Mouse (Mus musculus) small intestine, adult 2 months (tissue): ENCODE results near the gene Ibtk. TPM values are rescaled to one million over a fixed set of nuclear protein-coding genes. Genes with fewer than 3 reads are reported as not detected.

Experiments
- H3K27ac ChIP-seq: fragments of 200-500 bp; 2 replicates; pipeline ENCODE4 v1.5.1; 2012; ENCODE audit warnings: low read depth, low read length, control low read depth, inconsistent platforms; ENCODE audit not compliant: insufficient read depth
- H3K27me3 ChIP-seq: fragments of 200-500 bp; 2 replicates; pipeline ENCODE4 v1.6.1; 2012; ENCODE audit warnings: mild to moderate bottlenecking, moderate library complexity, low read length, inconsistent platforms; ENCODE audit not compliant: control insufficient read depth, insufficient read depth
- H3K36me3 ChIP-seq: fragments of 200-500 bp; 2 replicates; pipeline ENCODE4 v1.6.1; 2012; ENCODE audit warnings: mild to moderate bottlenecking, low read length, control low read depth, inconsistent platforms; ENCODE audit not compliant: control insufficient read depth, insufficient read depth
- H3K4me1 ChIP-seq: fragments of 200-500 bp; 2 replicates; pipeline ENCODE4 v1.6.1; 2012; ENCODE audit warnings: low read length, inconsistent platforms, mixed read lengths; ENCODE audit not compliant: control insufficient read depth, insufficient read depth, insufficient read length
- H3K4me3 ChIP-seq: fragments of 200-500 bp; 2 replicates; pipeline ENCODE4 v1.5.1; 2012; ENCODE audit warnings: low read depth, mild to moderate bottlenecking, control low read depth, inconsistent platforms, low read length, moderate library complexity
- CTCF ChIP-seq: fragments of 200-500 bp; IDR thresholded peaks from 2 replicates; pipeline ENCODE4 v1.5.1; 2012; ENCODE audit warnings: low read depth, mild to moderate bottlenecking, control low read depth, inconsistent platforms, low read length, moderate library complexity, mixed read lengths; ENCODE audit not compliant: insufficient replicate concordance, insufficient read length; ENCODE audit errors: extremely low read depth
- POLR2A ChIP-seq: fragments of 200-500 bp; IDR thresholded peaks from 2 replicates; pipeline ENCODE4 v1.6.1; 2012; ENCODE audit warnings: low read depth, mild to moderate bottlenecking, control low read depth, inconsistent platforms, low read length, moderate library complexity
- whole genome bisulfite sequencing: fragments of 180-500 bp; shearing (Covaris S2); methylation state at CpG from one replicate; pipeline ENCODE4 v1.1.7; 2018; 5-methylcytosine and 5-hydroxymethylcytosine counted together
- polyA plus RNA-seq: library from polyadenylated mRNA; depleted of rRNA; stranded (reverse); fragments of >200 nt; gene quantifications from 2 replicates; pipeline ENCODE4 v1.2.3, GENCODE M21; 2012

Gene Ibtk
- polyA plus RNA-seq, 1 experiment = 2.4 TPM

- TF ChIP-seq CTCF (no peak), POLR2A (no peak)
- Histone ChIP-seq H3K4me1 (no peaks in the 10 kb centered on the region), H3K4me3 (no peak overlapping the region), H3K36me3 (no peaks in the 10 kb centered on the region), H3K27me3 (no peaks in the 10 kb centered on the region), H3K27ac (no peak overlapping the region)
- 30% methylated on average over 12 of the region's 12 CpGs for whole genome bisulfite sequencing
These were observed 20.1 kb upstream of the Ibtk start for GRCm38 (mm10) chr9:85769057-85769789.

GRCm38 (mm10) chr9:85767255-85767654 is 18.1 kb upstream of the Ibtk start:
- Histone ChIP-seq H3K4me1 (no peaks in the 10 kb centered on the region), H3K27ac (no peak overlapping the region), H3K27me3 (no peaks in the 10 kb centered on the region), H3K36me3 (no peaks in the 10 kb centered on the region), H3K4me3 (no peak overlapping the region)
- 91% methylated on average over 2 of the region's 2 CpGs for WGBS
- TF ChIP-seq CTCF (no peak), POLR2A (no peak)

GRCm38 (mm10) chr9:85762476-85762875 is 13.3 kb upstream of the Ibtk start:
- no peak overlapping the region for H3K4me3 ChIP-seq
- H3K27me3 ChIP-seq = no peaks in the 10 kb centered on the region
- no peak for TF ChIP-seq CTCF
- WGBS = 90% methylated on average over 1 of the region's 1 CpGs
- H3K4me1 ChIP-seq = no peaks in the 10 kb centered on the region
- no peaks in the 10 kb centered on the region for H3K36me3 ChIP-seq
- no peak overlapping the region for H3K27ac ChIP-seq

- no peak for TF ChIP-seq POLR2A
- no peak for TF ChIP-seq CTCF
- Histone ChIP-seq H3K27ac (no peak overlapping the region), H3K4me1 (no peaks in the 10 kb centered on the region; the same call in 1 of the 2 replicates), H3K36me3 (no peaks in the 10 kb centered on the region), H3K27me3 (no peaks in the 10 kb centered on the region), H3K4me3 (no peak overlapping the region)
- WGBS = 84% methylated on average over 7 of the region's 7 CpGs
These were observed 1.7 kb upstream of the Ibtk start for GRCm38 (mm10) chr9:85750797-85751196.

- Histone ChIP-seq H3K4me1 (no peaks in the 10 kb centered on the region; the same call in 1 of the 2 replicates), H3K4me3 (peak overlapping the region; percentile 81), H3K27me3 (no peaks in the 10 kb centered on the region), H3K36me3 (no peaks in the 10 kb centered on the region), H3K27ac (peak overlapping the region; percentile 82)
- 2% methylated on average over 5 of the region's 5 CpGs for WGBS
- TF ChIP-seq POLR2A (no peak), CTCF (no peak)
These were observed 882 bp upstream of the Ibtk start for GRCm38 (mm10) chr9:85749922-85750509.

GRCm38 (mm10) chr9:85748204-85749141 is 661 bp downstream of the Ibtk start:
- TF ChIP-seq CTCF = no peak
- no peak; the same call in 1 of the 2 replicates for TF ChIP-seq POLR2A
- WGBS = under 1% methylated on average over 43 of the region's 43 CpGs
- Histone ChIP-seq H3K36me3 (peaks cover under 1% of the 10 kb centered on the region), H3K4me3 (peak overlapping the region; percentile 81), H3K27me3 (no peaks in the 10 kb centered on the region), H3K4me1 (no peaks in the 10 kb centered on the region; the same call in 1 of the 2 replicates), H3K27ac (peak overlapping the region; percentile 83)
